Mouse (Mus musculus): ENCODE measurements around the gene Tacr2. TPM values are rescaled to one million over a fixed set of nuclear protein-coding genes. Genes with fewer than 3 reads are reported as not detected.

Tacr2 gene
- polyA plus RNA-seq, 1 experiment: not detected

GRCm38 (mm10) chr10:62230708-62231394 lies 21.4 kb upstream of the Tacr2 start, which contains the start of gene Tspan15:
Tspan15 (minus strand) TSS chr10:62231251.
- Histone ChIP-seq H3K4me3 (replicated peaks; ENCODE audit: control insufficient read depth, low read depth, low read length) (peak within 1 kb of the TSS; percentile 48), H3K27ac (ENCODE audit: control insufficient read depth, insufficient read depth, low read depth, low read length, poor library complexity) (no peak within 1 kb of the TSS; the same call in 1 of the 2 replicates), H3K4me1 (ENCODE audit: control insufficient read depth, insufficient read depth, low read length) (no peaks in the 10 kb centered on the region; the same call in 1 of the 2 replicates)
- WGBS: 3% methylated on average over 58 of the region's 59 CpGs
- TF ChIP-seq CTCF (IDR thresholded peaks at IDR 0.05; ENCODE audit: control insufficient read depth, insufficient read depth, low read length) (no peak), POLR2A (IDR thresholded peaks at IDR 0.05; ENCODE audit: borderline replicate concordance, control insufficient read depth, low read depth, low read length) (peak; percentile 34; the same call in 1 of the 2 replicates)

- Histone ChIP-seq H3K27ac (ENCODE audit: control insufficient read depth, insufficient read depth, low read depth, low read length, poor library complexity) (no peak overlapping the region), H3K4me1 (ENCODE audit: control insufficient read depth, insufficient read depth, low read length) (no peaks in the 10 kb centered on the region; the same call in 1 of the 2 replicates), H3K4me3 (replicated peaks; ENCODE audit: control insufficient read depth, low read depth, low read length) (no peak overlapping the region)
Measured at GRCm38 (mm10) chr10:62231395-62231732, 20.9 kb upstream of the Tacr2 start.

GRCm38 (mm10) chr10:62231811-62232210 lies 20.4 kb upstream of the Tacr2 start:
- 88% methylated on average over 3 of the region's 3 CpGs for WGBS
- no peak overlapping the region for H3K4me3 ChIP-seq (replicated peaks; ENCODE audit: control insufficient read depth, low read depth, low read length)
- TF ChIP-seq CTCF (IDR thresholded peaks at IDR 0.05; ENCODE audit: control insufficient read depth, insufficient read depth, low read length) (no peak), POLR2A (IDR thresholded peaks at IDR 0.05; ENCODE audit: borderline replicate concordance, control insufficient read depth, low read depth, low read length) (no peak)
- H3K27ac ChIP-seq (ENCODE audit: control insufficient read depth, insufficient read depth, low read depth, low read length, poor library complexity): no peak overlapping the region
- H3K4me1 ChIP-seq (ENCODE audit: control insufficient read depth, insufficient read depth, low read length): no peaks in the 10 kb centered on the region; the same call in 1 of the 2 replicates

More at GRCm38 (mm10) chr10:62231395-62231732, 20.9 kb upstream of the Tacr2 start:
- 9% methylated on average over 13 of the region's 13 CpGs for WGBS
- TF ChIP-seq CTCF (IDR thresholded peaks at IDR 0.05; ENCODE audit: control insufficient read depth, insufficient read depth, low read length) (no peak), POLR2A (IDR thresholded peaks at IDR 0.05; ENCODE audit: borderline replicate concordance, control insufficient read depth, low read depth, low read length) (no peak)

GRCm38 (mm10) chr10:62236165-62236564 lies 16.1 kb upstream of the Tacr2 start:
- no peak for TF ChIP-seq POLR2A (IDR thresholded peaks at IDR 0.05; ENCODE audit: borderline replicate concordance, control insufficient read depth, low read depth, low read length)
- TF ChIP-seq CTCF (IDR thresholded peaks at IDR 0.05; ENCODE audit: control insufficient read depth, insufficient read depth, low read length): no peak
- WGBS: 78% methylated on average over 6 of the region's 6 CpGs
- Histone ChIP-seq H3K27ac (ENCODE audit: control insufficient read depth, insufficient read depth, low read depth, low read length, poor library complexity) (peak overlapping the region; percentile 3; the same call in 1 of the 2 replicates), H3K4me1 (ENCODE audit: control insufficient read depth, insufficient read depth, low read length) (no peaks in the 10 kb centered on the region; the same call in 1 of the 2 replicates), H3K4me3 (replicated peaks; ENCODE audit: control insufficient read depth, low read depth, low read length) (no peak overlapping the region)

GRCm38 (mm10) chr10:62237205-62237604 lies 15.0 kb upstream of the Tacr2 start:
- Histone ChIP-seq H3K4me3 (replicated peaks; ENCODE audit: control insufficient read depth, low read depth, low read length) (no peak overlapping the region), H3K27ac (ENCODE audit: control insufficient read depth, insufficient read depth, low read depth, low read length, poor library complexity) (no peak overlapping the region), H3K4me1 (ENCODE audit: control insufficient read depth, insufficient read depth, low read length) (no peaks in the 10 kb centered on the region; the same call in 1 of the 2 replicates)
- 43% methylated on average over 10 of the region's 10 CpGs for WGBS
- no peak for TF ChIP-seq CTCF (IDR thresholded peaks at IDR 0.05; ENCODE audit: control insufficient read depth, insufficient read depth, low read length)
- TF ChIP-seq POLR2A (IDR thresholded peaks at IDR 0.05; ENCODE audit: borderline replicate concordance, control insufficient read depth, low read depth, low read length): no peak

- TF ChIP-seq POLR2A (IDR thresholded peaks at IDR 0.05; ENCODE audit: borderline replicate concordance, control insufficient read depth, low read depth, low read length): no peak
- TF ChIP-seq CTCF (IDR thresholded peaks at IDR 0.05; ENCODE audit: control insufficient read depth, insufficient read depth, low read length): no peak
- Histone ChIP-seq H3K27ac (ENCODE audit: control insufficient read depth, insufficient read depth, low read depth, low read length, poor library complexity) (no peak overlapping the region), H3K4me1 (ENCODE audit: control insufficient read depth, insufficient read depth, low read length) (no peaks in the 10 kb centered on the region; the same call in 1 of the 2 replicates), H3K4me3 (replicated peaks; ENCODE audit: control insufficient read depth, low read depth, low read length) (no peak overlapping the region)
- 75% methylated on average over 3 of the region's 3 CpGs for WGBS
Measured at GRCm38 (mm10) chr10:62238688-62239087, 13.6 kb upstream of the Tacr2 start.

GRCm38 (mm10) chr10:62239270-62239669 lies 13.0 kb upstream of the Tacr2 start:
- 67% methylated on average over 6 of the region's 6 CpGs for WGBS
- Histone ChIP-seq H3K4me1 (ENCODE audit: control insufficient read depth, insufficient read depth, low read length) (no peaks in the 10 kb centered on the region; the same call in 1 of the 2 replicates), H3K27ac (ENCODE audit: control insufficient read depth, insufficient read depth, low read depth, low read length, poor library complexity) (no peak overlapping the region), H3K4me3 (replicated peaks; ENCODE audit: control insufficient read depth, low read depth, low read length) (no peak overlapping the region)
- TF ChIP-seq CTCF (IDR thresholded peaks at IDR 0.05; ENCODE audit: control insufficient read depth, insufficient read depth, low read length) (no peak), POLR2A (IDR thresholded peaks at IDR 0.05; ENCODE audit: borderline replicate concordance, control insufficient read depth, low read depth, low read length) (no peak)

GRCm38 (mm10) chr10:62242358-62242757 lies 9.9 kb upstream of the Tacr2 start:
- H3K4me1 ChIP-seq (ENCODE audit: control insufficient read depth, insufficient read depth, low read length): no peaks in the 10 kb centered on the region; the same call in 1 of the 2 replicates
- H3K4me3 ChIP-seq (replicated peaks; ENCODE audit: control insufficient read depth, low read depth, low read length): no peak overlapping the region
- no peak overlapping the region for H3K27ac ChIP-seq (ENCODE audit: control insufficient read depth, insufficient read depth, low read depth, low read length, poor library complexity)
- 80% methylated on average over 10 of the region's 10 CpGs for WGBS
- TF ChIP-seq CTCF (IDR thresholded peaks at IDR 0.05; ENCODE audit: control insufficient read depth, insufficient read depth, low read length) (no peak), POLR2A (IDR thresholded peaks at IDR 0.05; ENCODE audit: borderline replicate concordance, control insufficient read depth, low read depth, low read length) (no peak)
